Mouse (Mus musculus): ENCODE measurements around the gene Pla2g12a. TPM values are rescaled to one million over a fixed set of nuclear protein-coding genes. Genes with fewer than 3 reads are reported as not detected.

The Pla2g12a gene
- polyA plus RNA-seq, 1 experiment, result 39.5 TPM

GRCm38 (mm10) chr3:129846846-129847245 is 31.6 kb upstream of the Pla2g12a start:
- no peak overlapping the region for H3K27ac ChIP-seq (ENCODE audit: control insufficient read depth, insufficient read depth, low read depth, low read length, poor library complexity)
- H3K4me1 ChIP-seq (ENCODE audit: control insufficient read depth, insufficient read depth, low read length), result no peaks in the 10 kb centered on the region
- TF ChIP-seq POLR2A (IDR thresholded peaks at IDR 0.05; ENCODE audit: borderline replicate concordance, control insufficient read depth, low read depth, low read length) (no peak), CTCF (IDR thresholded peaks at IDR 0.05; ENCODE audit: control insufficient read depth, insufficient read depth, low read length) (no peak)
- WGBS, result 78% methylated on average over 7 of the region's 7 CpGs
- H3K4me3 ChIP-seq (replicated peaks; ENCODE audit: control insufficient read depth, low read depth, low read length), result no peak overlapping the region

DNA sequence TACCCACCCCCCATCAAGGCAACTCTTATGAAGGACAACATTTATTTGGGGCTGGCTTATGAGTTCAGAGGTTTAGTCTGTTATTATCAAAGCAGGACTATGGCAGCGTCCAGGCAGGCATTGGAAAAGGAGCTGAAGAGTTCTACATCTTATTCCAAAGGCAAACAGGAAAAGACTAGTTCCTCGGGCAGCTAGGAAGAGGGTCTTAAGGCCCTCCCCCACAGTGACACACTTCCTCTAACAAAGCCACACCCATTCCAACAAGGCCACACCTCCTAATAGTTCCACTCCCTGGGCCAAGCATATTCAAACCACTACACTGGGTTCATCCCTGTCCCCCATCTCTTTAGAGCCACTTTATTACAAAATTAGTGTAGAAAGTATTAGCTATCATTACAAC is 15.8 kb upstream of the Pla2g12a start:
- Histone ChIP-seq H3K4me1 (ENCODE audit: control insufficient read depth, insufficient read depth, low read length) (no peaks in the 10 kb centered on the region), H3K27ac (ENCODE audit: control insufficient read depth, insufficient read depth, low read depth, low read length, poor library complexity) (no peak overlapping the region), H3K4me3 (replicated peaks; ENCODE audit: control insufficient read depth, low read depth, low read length) (no peak overlapping the region)
- WGBS, result 54% methylated on average over 2 of the region's 2 CpGs
- TF ChIP-seq POLR2A (IDR thresholded peaks at IDR 0.05; ENCODE audit: borderline replicate concordance, control insufficient read depth, low read depth, low read length) (no peak), CTCF (IDR thresholded peaks at IDR 0.05; ENCODE audit: control insufficient read depth, insufficient read depth, low read length) (no peak)

- no peak overlapping the region for H3K27ac ChIP-seq (ENCODE audit: control insufficient read depth, insufficient read depth, low read depth, low read length, poor library complexity)
- 56% methylated on average over 14 of the region's 14 CpGs for WGBS
- TF ChIP-seq CTCF (IDR thresholded peaks at IDR 0.05; ENCODE audit: control insufficient read depth, insufficient read depth, low read length) (peak; percentile 76), POLR2A (IDR thresholded peaks at IDR 0.05; ENCODE audit: borderline replicate concordance, control insufficient read depth, low read depth, low read length) (no peak)
- H3K4me3 ChIP-seq (replicated peaks; ENCODE audit: control insufficient read depth, low read depth, low read length), result no peak overlapping the region
- no peaks in the 10 kb centered on the region for H3K4me1 ChIP-seq (ENCODE audit: control insufficient read depth, insufficient read depth, low read length)
Observed at GRCm38 (mm10) chr3:129863698-129864097, 14.7 kb upstream of the Pla2g12a start.

GRCm38 (mm10) chr3:129877327-129877726 is 1.1 kb upstream of the Pla2g12a start:
- Histone ChIP-seq H3K4me3 (replicated peaks; ENCODE audit: control insufficient read depth, low read depth, low read length) (no peak overlapping the region), H3K4me1 (ENCODE audit: control insufficient read depth, insufficient read depth, low read length) (no peaks in the 10 kb centered on the region; the same call in none of the 2 replicates), H3K27ac (ENCODE audit: control insufficient read depth, insufficient read depth, low read depth, low read length, poor library complexity) (no peak overlapping the region)
- WGBS, result 84% methylated on average over 10 of the region's 10 CpGs
- TF ChIP-seq CTCF (IDR thresholded peaks at IDR 0.05; ENCODE audit: control insufficient read depth, insufficient read depth, low read length), result no peak
- TF ChIP-seq POLR2A (IDR thresholded peaks at IDR 0.05; ENCODE audit: borderline replicate concordance, control insufficient read depth, low read depth, low read length), result no peak

DNA sequence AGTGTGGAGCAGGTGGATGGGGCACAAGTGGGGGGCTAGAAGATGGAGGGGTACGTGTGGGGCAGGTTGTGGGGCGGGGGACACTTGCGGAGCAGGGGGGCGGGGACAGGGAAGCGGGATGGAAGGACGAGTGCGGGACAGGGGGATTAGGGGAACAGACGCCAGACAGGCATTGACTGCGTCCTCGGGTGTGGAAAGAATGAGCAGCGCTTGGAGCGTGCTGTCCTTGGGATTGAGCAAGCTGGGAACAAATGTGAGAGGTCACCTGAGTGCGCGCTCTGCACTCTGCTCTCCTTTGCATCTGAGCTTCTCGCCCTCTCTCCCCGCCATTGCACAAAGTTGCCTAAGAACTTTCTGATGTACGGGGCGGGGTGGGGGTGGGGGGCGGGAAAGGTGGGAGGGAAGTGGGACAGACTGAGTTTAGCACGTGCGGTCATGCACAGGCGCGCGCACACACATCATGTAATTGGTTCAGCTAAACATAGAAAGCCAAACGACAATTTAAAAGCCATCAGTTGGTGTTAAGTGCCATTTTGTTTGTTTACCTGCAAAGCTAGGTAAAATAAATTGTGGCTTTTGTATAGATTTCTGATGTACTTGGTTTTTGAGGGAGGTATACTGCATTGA is 838 bp downstream of the Pla2g12a start:
- H3K4me3 ChIP-seq (replicated peaks; ENCODE audit: control insufficient read depth, low read depth, low read length), result peak overlapping the region; percentile 91
- TF ChIP-seq POLR2A (IDR thresholded peaks at IDR 0.05; ENCODE audit: borderline replicate concordance, control insufficient read depth, low read depth, low read length) (no peak), CTCF (IDR thresholded peaks at IDR 0.05; ENCODE audit: control insufficient read depth, insufficient read depth, low read length) (no peak)
- WGBS, result under 1% methylated on average over 25 of the region's 25 CpGs
- no peak overlapping the region; the same call in 1 of the 2 replicates for H3K27ac ChIP-seq (ENCODE audit: control insufficient read depth, insufficient read depth, low read depth, low read length, poor library complexity)
- no peaks in the 10 kb centered on the region; the same call in none of the 2 replicates for H3K4me1 ChIP-seq (ENCODE audit: control insufficient read depth, insufficient read depth, low read length)

DNA sequence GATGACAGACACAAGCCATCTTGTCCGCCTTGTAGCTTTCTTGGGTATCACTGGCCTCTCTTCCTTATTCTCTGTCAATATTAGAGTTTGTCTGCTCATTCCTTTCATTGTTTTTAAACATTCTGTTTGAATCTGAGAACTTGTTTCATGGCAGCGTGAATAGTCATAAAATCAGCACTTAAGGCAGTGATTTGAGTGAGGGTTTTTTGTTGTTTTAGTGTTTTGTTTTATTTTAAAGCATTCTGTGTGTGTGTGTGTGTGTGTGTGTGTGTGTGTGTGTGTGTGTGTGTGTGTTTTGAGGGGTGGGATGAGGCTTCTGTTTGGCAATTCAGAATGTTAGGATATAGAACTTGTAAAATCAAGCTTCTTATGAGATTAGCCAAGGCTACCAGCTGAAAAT is 1.5 kb downstream of the Pla2g12a start:
- H3K27ac ChIP-seq (ENCODE audit: control insufficient read depth, insufficient read depth, low read depth, low read length, poor library complexity), result no peak overlapping the region
- 82% methylated on average over 2 of the region's 2 CpGs for WGBS
- H3K4me1 ChIP-seq (ENCODE audit: control insufficient read depth, insufficient read depth, low read length), result no peaks in the 10 kb centered on the region; the same call in none of the 2 replicates
- no peak for TF ChIP-seq CTCF (IDR thresholded peaks at IDR 0.05; ENCODE audit: control insufficient read depth, insufficient read depth, low read length)
- no peak overlapping the region for H3K4me3 ChIP-seq (replicated peaks; ENCODE audit: control insufficient read depth, low read depth, low read length)

- Histone ChIP-seq H3K4me1 (ENCODE audit: control insufficient read depth, insufficient read depth, low read length) (no peaks in the 10 kb centered on the region; the same call in none of the 2 replicates), H3K4me3 (replicated peaks; ENCODE audit: control insufficient read depth, low read depth, low read length) (peak overlapping the region; percentile 33), H3K27ac (ENCODE audit: control insufficient read depth, insufficient read depth, low read depth, low read length, poor library complexity) (peak overlapping the region; percentile 8; the same call in 1 of the 2 replicates)
- TF ChIP-seq CTCF (IDR thresholded peaks at IDR 0.05; ENCODE audit: control insufficient read depth, insufficient read depth, low read length) (no peak), POLR2A (IDR thresholded peaks at IDR 0.05; ENCODE audit: borderline replicate concordance, control insufficient read depth, low read depth, low read length) (no peak)
- WGBS, result 36% methylated on average over 8 of the region's 8 CpGs
Observed at GRCm38 (mm10) chr3:129880925-129881593, 2.7 kb downstream of the Pla2g12a start.

GRCm38 (mm10) chr3:129885577-129885976 is 7.2 kb downstream of the Pla2g12a start:
- 68% methylated on average over 9 of the region's 9 CpGs for WGBS
- Histone ChIP-seq H3K27ac (ENCODE audit: control insufficient read depth, insufficient read depth, low read depth, low read length, poor library complexity) (no peak overlapping the region), H3K4me3 (replicated peaks; ENCODE audit: control insufficient read depth, low read depth, low read length) (no peak overlapping the region), H3K4me1 (ENCODE audit: control insufficient read depth, insufficient read depth, low read length) (no peaks in the 10 kb centered on the region; the same call in 1 of the 2 replicates)
- TF ChIP-seq CTCF (IDR thresholded peaks at IDR 0.05; ENCODE audit: control insufficient read depth, insufficient read depth, low read length), result no peak
- TF ChIP-seq POLR2A (IDR thresholded peaks at IDR 0.05; ENCODE audit: borderline replicate concordance, control insufficient read depth, low read depth, low read length), result no peak

Measured in bone marrow, adult 2 months (tissue).